Mouse (Mus musculus) embryonic facial prominence, embryonic 10.5 days (tissue): ENCODE measurements at regions not wholly inside any gene's neighbourhood (a gene's known extent, or its start where the extent isn't known, plus 50 kb on each side); places are given as distances from the start of the nearest gene placed in this dataset.

Experiments
- DNase-seq: peaks from one replicate; pipeline ENCODE4 v3.0.0-alpha.2; 2017; ENCODE audit warnings: low spot score
- H3K27ac ChIP-seq: fragments of 300-500 bp; sonication (generic); replicated peaks from 2 replicates; pipeline ENCODE4 v1.5.1; 2016; ENCODE audit warnings: mild to moderate bottlenecking
- H3K27me3 ChIP-seq: fragments of 300-500 bp; sonication (generic); replicated peaks from 2 replicates; pipeline ENCODE4 v1.6.1; 2016; ENCODE audit warnings: low read depth, mild to moderate bottlenecking; ENCODE audit not compliant: poor library complexity, severe bottlenecking
- H3K36me3 ChIP-seq: fragments of 300-500 bp; sonication (generic); replicated peaks from 2 replicates; pipeline ENCODE4 v1.6.1; 2016; ENCODE audit warnings: mild to moderate bottlenecking, moderate library complexity
- H3K4me1 ChIP-seq: fragments of 300-500 bp; sonication (generic); 2 replicates; pipeline ENCODE4 v1.6.1; 2016
- H3K4me3 ChIP-seq: fragments of 300-500 bp; sonication (generic); 2 replicates; pipeline ENCODE4 v1.5.1; 2016; ENCODE audit warnings: mild to moderate bottlenecking, moderate library complexity
- H3K9me3 ChIP-seq: fragments of 300-500 bp; sonication (generic); 2 replicates; pipeline ENCODE4 v1.6.1; 2016; ENCODE audit warnings: mild to moderate bottlenecking
- WGBS: fragments of 180-500 bp; shearing (Covaris S2); methylation state at CpG from one replicate; pipeline ENCODE4 v1.1.7; 2016; 5-methylcytosine and 5-hydroxymethylcytosine counted together

DNA sequence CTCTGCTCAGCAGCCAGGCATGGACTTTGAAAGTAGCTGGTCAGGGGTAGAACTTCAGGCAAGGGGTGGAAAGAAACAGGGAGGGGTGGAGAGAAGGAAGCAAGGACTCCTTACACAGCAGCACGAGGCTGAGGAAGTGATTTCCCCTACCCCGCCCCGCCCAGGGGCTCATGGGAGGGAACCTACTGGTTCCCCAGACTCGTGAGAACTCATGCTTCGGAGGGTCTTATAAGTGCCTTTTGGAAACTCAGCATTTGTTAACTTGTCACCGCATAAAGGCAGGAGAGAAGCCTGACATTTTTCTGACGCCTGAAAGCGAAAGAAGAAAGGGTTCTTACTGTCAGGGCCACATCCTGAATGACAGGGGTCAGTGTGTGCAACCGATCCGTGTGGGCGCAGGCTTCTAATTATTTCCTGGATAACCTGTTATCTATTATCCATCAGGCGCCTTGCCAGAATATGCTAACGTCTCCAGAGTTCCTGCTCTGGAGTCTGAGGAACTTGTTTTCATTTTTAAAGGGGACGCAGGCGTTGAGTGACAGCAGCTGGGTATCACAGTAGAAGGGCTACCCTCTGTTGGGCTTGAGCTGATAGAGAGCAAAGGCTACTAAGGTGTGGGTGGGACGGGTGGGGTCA, 98.2 kb upstream of the Max start:
- Histone ChIP-seq H3K4me3 (peak overlapping the region; percentile 37), H3K9me3 (no peaks in the 10 kb centered on the region)
- 16% methylated on average over 16 of the region's 16 CpGs for WGBS

DNA sequence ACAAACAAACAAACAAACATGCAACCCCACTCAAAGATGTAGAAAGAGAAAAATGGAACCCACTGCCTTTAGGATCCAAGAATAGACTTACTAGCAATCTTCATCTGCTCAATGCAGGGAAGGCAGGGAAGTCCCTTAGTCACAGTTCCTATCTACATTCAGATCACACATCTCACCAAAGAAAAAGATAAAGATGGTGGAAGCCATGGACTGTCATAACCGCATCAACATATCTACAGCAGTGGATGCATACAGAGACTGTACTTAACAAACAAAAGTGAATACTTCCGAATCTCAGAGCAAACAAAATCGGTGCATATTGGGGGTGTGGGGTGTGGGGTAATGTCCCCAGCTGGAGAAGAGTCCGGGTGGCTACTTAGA, 97.7 kb upstream of the Max start:
- no peak for DNase-seq
- peak overlapping the region; percentile 37 for H3K4me3 ChIP-seq

More for the DNA sequence above, 98.2 kb upstream of the Max start:
- Histone ChIP-seq H3K27me3 (peaks cover 31% of the 10 kb centered on the region), H3K27ac (peak overlapping the region; percentile 69), H3K36me3 (no peaks in the 10 kb centered on the region), H3K4me1 (peaks cover 35% of the 10 kb centered on the region)
- peak; percentile 73 for DNase-seq

DNA sequence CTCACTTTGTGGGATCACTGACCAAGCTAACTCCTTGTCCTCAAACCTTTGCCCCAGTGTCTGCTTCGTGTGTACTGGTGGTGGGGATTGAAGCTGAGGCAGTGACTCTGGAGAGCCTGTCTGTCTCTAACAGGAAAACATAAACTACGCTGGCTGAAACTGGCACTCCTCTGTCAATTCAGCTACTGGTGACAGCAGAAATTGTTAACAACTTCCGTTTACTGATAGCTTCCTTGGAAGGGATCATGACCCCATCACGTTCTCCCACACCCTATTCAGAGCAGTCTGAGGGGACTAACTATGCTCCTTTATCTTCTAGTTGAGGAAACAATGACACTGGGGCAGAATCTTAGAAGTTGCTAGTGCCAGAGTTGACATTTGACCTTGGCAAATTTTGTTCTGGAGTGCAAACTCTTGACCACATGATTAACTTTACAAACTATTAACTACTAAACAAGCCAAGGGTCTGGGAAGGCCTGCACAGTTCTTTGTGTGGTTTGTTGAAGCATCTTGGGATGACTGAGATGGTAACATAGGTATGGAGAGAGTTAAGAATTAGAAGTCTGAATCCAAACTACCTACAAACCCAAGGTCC, 96.7 kb upstream of the Max start:
- no peak for DNase-seq
- 26% methylated on average over 4 of the region's 4 CpGs for WGBS
- H3K36me3 ChIP-seq: no peaks in the 10 kb centered on the region
- H3K4me3 ChIP-seq: no peak overlapping the region
- H3K27ac ChIP-seq: no peak overlapping the region
- peaks cover 38% of the 10 kb centered on the region for H3K27me3 ChIP-seq
- no peaks in the 10 kb centered on the region for H3K9me3 ChIP-seq
- peaks cover 35% of the 10 kb centered on the region for H3K4me1 ChIP-seq

More for the DNA sequence above, 97.7 kb upstream of the Max start:
- Histone ChIP-seq H3K27me3 (peaks cover 36% of the 10 kb centered on the region), H3K9me3 (no peaks in the 10 kb centered on the region), H3K4me1 (peaks cover 35% of the 10 kb centered on the region), H3K27ac (peak overlapping the region; percentile 69; the same call in 1 of the 2 replicates), H3K36me3 (no peaks in the 10 kb centered on the region)
- 78% methylated on average over 4 of the region's 4 CpGs for WGBS

DNA sequence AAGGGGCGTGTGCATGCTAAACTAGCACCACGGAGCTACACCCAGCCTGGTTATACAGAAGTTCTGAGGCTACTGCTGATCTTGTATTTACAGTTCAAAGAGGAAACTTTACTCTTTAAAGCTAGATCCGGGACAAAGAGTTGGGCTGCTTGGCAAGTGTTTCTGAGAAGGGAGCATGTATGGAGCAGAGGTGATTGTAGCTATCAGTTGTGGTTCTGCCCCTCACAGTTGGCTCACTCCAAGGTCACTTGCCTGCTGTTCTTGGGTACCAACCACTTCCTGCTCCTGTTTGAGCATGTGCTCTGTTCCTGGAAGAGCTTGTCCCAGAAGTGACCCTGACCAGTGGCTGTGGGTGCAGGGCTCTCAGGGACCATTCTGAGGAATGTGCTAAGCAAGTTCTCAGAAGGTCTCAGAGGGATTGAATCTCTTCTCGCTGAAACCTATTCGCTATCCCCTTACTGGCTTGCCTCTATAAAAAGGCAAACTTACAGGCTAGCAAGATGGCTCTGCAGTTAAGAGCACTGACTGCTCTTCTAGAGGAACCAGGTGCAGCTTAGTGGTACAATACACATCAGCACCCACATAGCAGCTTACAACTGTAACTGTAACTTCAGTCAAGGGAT, 94.9 kb upstream of the Max start:
- 78% methylated on average over 5 of the region's 5 CpGs for WGBS
- Histone ChIP-seq H3K9me3 (no peaks in the 10 kb centered on the region), H3K27me3 (peaks cover 40% of the 10 kb centered on the region), H3K27ac (no peak overlapping the region), H3K36me3 (no peaks in the 10 kb centered on the region), H3K4me3 (no peak overlapping the region), H3K4me1 (peaks cover 35% of the 10 kb centered on the region)
- no peak for DNase-seq

DNA sequence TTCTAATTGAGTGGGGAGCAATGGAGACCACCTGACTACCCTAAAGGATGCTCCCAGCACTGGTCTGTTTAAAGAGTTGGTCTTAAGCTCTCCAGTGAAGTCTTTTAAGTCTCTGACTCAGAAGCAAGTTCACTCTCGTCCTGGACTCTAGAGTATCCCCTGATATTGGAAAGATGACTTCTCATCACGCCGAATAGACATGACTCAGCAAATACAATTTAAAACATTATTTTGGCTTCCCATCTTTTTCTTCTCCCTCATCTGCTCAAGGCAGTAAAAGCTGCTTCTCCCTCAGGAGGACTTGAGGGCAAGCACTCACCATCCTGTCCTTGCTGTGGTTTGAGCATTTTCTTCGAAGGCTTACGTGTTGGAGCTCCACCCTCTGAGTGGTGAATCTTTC, 92.7 kb upstream of the Max start:
- H3K4me3 ChIP-seq: no peak overlapping the region
- H3K27ac ChIP-seq: no peak overlapping the region
- WGBS: 90% methylated on average over 5 of the region's 5 CpGs

DNA sequence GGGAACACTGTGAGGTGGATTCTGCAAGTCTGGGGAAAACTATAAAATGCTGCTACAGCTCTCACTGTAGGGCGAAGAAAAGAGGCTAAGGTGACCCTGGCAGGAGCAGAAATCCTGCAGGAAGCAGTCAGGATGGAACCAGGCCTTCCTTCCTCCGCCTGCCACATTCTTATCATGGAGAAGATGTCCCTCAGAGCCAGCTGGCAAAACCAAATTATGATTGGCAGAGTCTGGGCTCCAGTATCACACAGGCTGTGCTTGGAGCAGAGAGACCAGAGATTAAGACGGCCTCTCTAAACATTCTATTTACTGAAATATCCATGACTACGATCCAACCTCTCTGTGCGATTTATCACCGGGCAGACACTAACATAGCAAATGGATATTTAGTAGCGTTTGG, 92.2 kb upstream of the Max start:
- WGBS: 93% methylated on average over 7 of the region's 7 CpGs
- no peak overlapping the region for H3K4me3 ChIP-seq
- peaks cover 57% of the 10 kb centered on the region for H3K27me3 ChIP-seq
- H3K36me3 ChIP-seq: no peaks in the 10 kb centered on the region
- no peaks in the 10 kb centered on the region for H3K9me3 ChIP-seq
- peaks cover 14% of the 10 kb centered on the region for H3K4me1 ChIP-seq
- no peak overlapping the region for H3K27ac ChIP-seq
- DNase-seq: no peak

More for the DNA sequence above, 92.7 kb upstream of the Max start:
- Histone ChIP-seq H3K36me3 (no peaks in the 10 kb centered on the region), H3K27me3 (peaks cover 53% of the 10 kb centered on the region), H3K9me3 (no peaks in the 10 kb centered on the region), H3K4me1 (peaks cover 17% of the 10 kb centered on the region)
- no peak for DNase-seq

DNA sequence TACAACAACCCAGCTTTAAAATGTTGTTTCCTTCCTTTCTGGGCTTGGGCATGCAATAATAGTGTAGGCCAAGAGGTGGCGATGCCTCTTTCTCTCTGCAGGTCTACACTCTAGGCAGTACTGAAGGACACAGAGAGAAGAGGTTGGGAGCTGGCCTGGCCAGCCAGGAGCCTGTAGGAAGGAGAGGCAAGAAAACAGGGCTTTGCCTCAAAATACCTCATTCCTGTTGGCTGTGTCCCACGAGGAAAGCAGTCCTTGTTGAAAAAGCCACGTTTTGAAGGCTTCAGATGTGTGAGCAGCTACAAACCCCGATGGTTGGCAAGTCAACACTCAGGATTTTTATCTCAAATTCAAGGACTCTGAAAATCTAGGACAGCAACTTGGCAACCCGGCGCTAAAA, 90.9 kb upstream of the Max start:
- Histone ChIP-seq H3K9me3 (no peaks in the 10 kb centered on the region), H3K4me3 (no peak overlapping the region), H3K4me1 (peaks cover 17% of the 10 kb centered on the region), H3K27ac (no peak overlapping the region), H3K27me3 (peaks cover 65% of the 10 kb centered on the region), H3K36me3 (no peaks in the 10 kb centered on the region)
- peak; percentile 51 for DNase-seq
- WGBS: 74% methylated on average over 6 of the region's 6 CpGs

DNA sequence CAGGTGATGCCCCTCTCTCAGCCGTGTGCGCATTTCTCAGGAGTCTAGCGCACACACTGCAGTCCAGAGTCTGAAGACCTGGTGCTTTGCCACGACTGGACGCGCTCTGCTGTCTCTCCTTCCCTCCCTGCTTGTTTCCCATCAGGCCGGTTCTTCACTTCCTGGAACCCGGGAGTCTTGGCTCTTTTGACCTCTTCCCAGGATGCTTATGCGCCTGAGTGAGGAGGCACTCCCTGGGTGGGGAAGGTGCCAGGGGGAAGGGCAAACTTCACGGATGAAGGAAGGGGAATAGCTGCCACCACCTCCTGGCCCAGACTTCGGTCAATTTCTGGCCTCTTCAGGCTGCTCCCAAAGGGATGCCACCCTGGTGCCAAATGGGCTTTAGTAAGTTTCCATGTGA, 86.4 kb upstream of the Max start:
- DNase-seq: peak; percentile 21
- WGBS: 25% methylated on average over 11 of the region's 11 CpGs

DNA sequence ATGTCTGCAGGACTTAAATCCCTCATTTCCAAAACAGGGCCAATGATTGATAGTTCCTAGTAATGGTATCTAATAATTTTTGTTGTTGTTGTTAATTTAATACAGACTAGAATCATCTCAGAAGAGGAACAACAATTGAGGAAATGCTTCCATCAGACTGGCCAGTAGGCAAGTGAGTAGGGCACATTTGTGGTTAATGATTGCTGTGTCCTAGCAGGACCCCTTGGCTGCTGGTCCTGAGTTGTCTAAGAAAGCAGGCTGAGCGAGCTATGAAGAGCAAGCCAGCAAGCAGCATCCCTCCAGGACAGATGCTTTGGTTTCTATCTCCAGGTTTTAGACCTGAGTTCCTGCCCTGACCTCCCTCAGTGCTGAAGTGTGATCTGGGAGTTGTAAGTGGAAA, 85.3 kb upstream of the Max start:
- peaks cover 17% of the 10 kb centered on the region for H3K4me1 ChIP-seq
- H3K4me3 ChIP-seq: no peak overlapping the region
- peaks cover 69% of the 10 kb centered on the region for H3K27me3 ChIP-seq
- no peak overlapping the region for H3K27ac ChIP-seq
- no peaks in the 10 kb centered on the region for H3K36me3 ChIP-seq
- H3K9me3 ChIP-seq: 0 out of 2 replicates have a peak, but pooled peaks cover 2% of the 10 kb centered on the region
- 86% methylated on average over 1 of the region's 1 CpGs for WGBS
- no peak for DNase-seq

More for the DNA sequence above, 86.4 kb upstream of the Max start:
- Histone ChIP-seq H3K4me3 (no peak overlapping the region), H3K27me3 (peaks cover 69% of the 10 kb centered on the region), H3K36me3 (no peaks in the 10 kb centered on the region), H3K4me1 (peaks cover 10% of the 10 kb centered on the region), H3K9me3 (0 out of 2 replicates have a peak, but pooled peaks cover 2% of the 10 kb centered on the region), H3K27ac (no peak overlapping the region)

DNA sequence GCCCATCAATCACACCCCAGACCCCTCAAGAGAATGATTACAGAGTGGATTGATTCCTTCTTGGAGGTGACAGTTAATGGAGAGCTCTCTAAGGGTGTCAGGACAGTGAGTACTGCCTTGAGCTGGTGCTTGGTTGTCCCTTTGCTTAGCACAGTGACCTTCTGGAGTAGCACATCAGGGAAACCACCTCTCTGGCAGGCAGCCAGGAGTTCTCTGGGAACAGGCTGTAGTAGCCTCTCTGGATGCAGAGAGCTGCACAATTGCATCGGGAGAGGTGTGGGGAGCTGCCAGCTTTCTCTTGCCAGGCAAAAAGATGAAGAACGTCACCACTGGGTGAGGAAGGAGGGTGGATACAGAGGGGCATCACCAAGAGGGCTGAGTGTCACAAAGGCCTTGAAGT, 84.0 kb upstream of the Max start:
- 92% methylated on average over 2 of the region's 2 CpGs for WGBS
- Histone ChIP-seq H3K4me3 (no peak overlapping the region), H3K27me3 (peaks cover 66% of the 10 kb centered on the region), H3K27ac (no peak overlapping the region), H3K4me1 (peaks cover 29% of the 10 kb centered on the region), H3K36me3 (no peaks in the 10 kb centered on the region), H3K9me3 (0 out of 2 replicates have a peak, but pooled peaks cover 2% of the 10 kb centered on the region)
- no peak for DNase-seq

DNA sequence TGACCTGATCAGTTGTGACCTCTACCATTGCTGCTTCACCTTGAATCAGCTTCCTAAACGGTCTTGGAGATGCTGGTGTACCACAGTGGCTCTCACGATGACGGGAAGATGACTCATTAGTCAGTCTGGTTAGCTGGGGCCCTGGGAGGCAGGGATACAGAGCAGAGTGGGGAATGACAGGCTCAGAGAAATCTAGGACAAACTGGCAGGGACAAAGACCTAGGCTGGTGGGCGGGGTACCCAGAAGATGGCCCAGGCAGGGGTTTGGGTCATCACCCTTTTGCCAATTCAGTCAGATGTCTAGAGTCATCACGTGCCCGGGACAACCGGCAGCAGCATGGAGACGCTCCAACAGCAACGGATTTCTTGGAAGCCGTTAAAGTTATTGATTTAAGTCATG, 83.4 kb upstream of the Max start:
- Histone ChIP-seq H3K36me3 (no peaks in the 10 kb centered on the region), H3K27ac (no peak overlapping the region), H3K4me1 (peaks cover 35% of the 10 kb centered on the region), H3K9me3 (0 out of 2 replicates have a peak, but pooled peaks cover 2% of the 10 kb centered on the region), H3K27me3 (peaks cover 61% of the 10 kb centered on the region), H3K4me3 (no peak overlapping the region)
- 88% methylated on average over 10 of the region's 10 CpGs for WGBS
- no peak for DNase-seq

DNA sequence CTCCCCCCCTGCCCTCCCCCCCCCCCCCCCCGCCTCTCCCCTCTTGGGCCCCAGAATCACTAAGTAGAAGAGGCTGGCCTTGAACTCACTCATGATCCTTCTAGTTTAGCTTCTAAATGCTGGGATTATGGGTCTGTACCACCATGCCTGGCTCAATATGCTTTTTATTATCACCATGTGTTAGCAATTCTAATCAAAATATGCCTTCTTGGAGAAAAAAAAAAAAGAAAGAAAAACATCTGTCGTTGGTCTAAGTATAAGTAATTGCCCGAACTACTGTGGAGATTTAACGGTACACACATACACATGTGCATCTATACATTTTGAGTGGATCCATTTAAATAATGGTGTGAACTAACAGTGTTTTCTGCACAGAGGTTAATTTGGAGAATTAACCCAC, 80.4 kb upstream of the Max start:
- DNase-seq: no peak
- Histone ChIP-seq H3K36me3 (no peaks in the 10 kb centered on the region), H3K9me3 (0 out of 2 replicates have a peak, but pooled peaks cover 2% of the 10 kb centered on the region), H3K4me3 (no peak overlapping the region), H3K4me1 (peaks cover 32% of the 10 kb centered on the region), H3K27me3 (peaks cover 48% of the 10 kb centered on the region), H3K27ac (no peak overlapping the region)
- WGBS: 31% methylated on average over 4 of the region's 4 CpGs

DNA sequence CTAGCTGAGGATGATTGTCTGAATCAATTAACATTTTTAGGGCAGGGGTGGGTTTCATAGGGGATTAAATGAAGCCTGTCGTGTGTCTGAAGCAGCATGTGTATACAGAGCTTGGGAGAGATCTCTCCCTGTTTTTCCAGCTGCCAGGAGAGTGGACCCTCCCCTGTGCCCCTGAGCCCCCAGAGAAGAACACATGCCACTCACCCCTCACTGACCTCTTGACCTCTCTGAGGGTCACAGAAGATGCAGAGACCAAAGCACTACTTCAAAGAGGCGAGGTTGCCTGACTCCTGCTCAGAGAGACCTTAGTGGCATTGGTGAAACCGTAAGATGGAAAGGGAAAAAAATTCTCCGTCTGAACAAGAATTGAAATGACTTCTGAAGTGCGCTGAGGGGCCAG, 79.1 kb upstream of the Max start:
- Histone ChIP-seq H3K27me3 (peaks cover 36% of the 10 kb centered on the region), H3K36me3 (no peaks in the 10 kb centered on the region), H3K4me1 (peaks cover 32% of the 10 kb centered on the region), H3K4me3 (no peak overlapping the region), H3K27ac (no peak overlapping the region), H3K9me3 (0 out of 2 replicates have a peak, but pooled peaks cover 2% of the 10 kb centered on the region)
- peak; percentile 74 for DNase-seq
- 13% methylated on average over 5 of the region's 5 CpGs for whole genome bisulfite sequencing
